Mouse (Mus musculus) MEL (cell line): ENCODE data around the gene Ifit3b. TPM values are rescaled to one million over a fixed set of nuclear protein-coding genes. Genes with fewer than 3 reads are reported as not detected.
"Not testable (repeated sequence)": the region's sequence is repeated elsewhere in the genome, so short reads cannot be mapped to it uniquely, and the experiment has no call there.

ENCODE experiments used
- DNase-seq: peaks from one replicate; pipeline ENCODE4 v3.0.0; 2011; ENCODE audit warnings: low read depth, low spot score
- H3K27ac ChIP-seq: 2 replicates; pipeline ENCODE4 v1.5.1; 2012; ENCODE audit warnings: low read depth, mild to moderate bottlenecking, control low read depth, low read length, moderate library complexity; ENCODE audit not compliant: control insufficient read depth
- H3K27me3 ChIP-seq, 2 experiments: fragments of 150-350 bp in 1 of 2; sonication (generic) in 1 of 2; 2 replicates each; pipeline ENCODE4 v1.6.1; 2012; ENCODE audit warnings: low read length in 2 of 2, mild to moderate bottlenecking in 2 of 2, improper control_type of control experiment in 1 of 2, moderate library complexity in 1 of 2; ENCODE audit not compliant: insufficient read depth in 2 of 2, control insufficient read depth in 1 of 2
- H3K36me3 ChIP-seq, 2 experiments: 2 replicates each; pipeline ENCODE4 v1.6.1; 2012 to 2014; ENCODE audit warnings: low read length in 2 of 2, improper control_type of control experiment in 1 of 2, inconsistent platforms in 1 of 2, mild to moderate bottlenecking in 1 of 2; ENCODE audit not compliant: insufficient read depth in 2 of 2, control insufficient read depth in 1 of 2
- H3K4me1 ChIP-seq, 2 experiments: fragments of 150-350 bp in 1 of 2; sonication (generic) in 1 of 2; 2 replicates each; pipeline ENCODE4 v1.6.1; 2012; ENCODE audit warnings: low read length in 2 of 2, improper control_type of control experiment in 1 of 2, mild to moderate bottlenecking in 1 of 2; ENCODE audit not compliant: insufficient read depth in 2 of 2, control insufficient read depth in 1 of 2
- H3K4me3 ChIP-seq, 2 experiments: fragments of 150-350 bp in 1 of 2; sonication (generic) in 1 of 2; 2 replicates each; pipeline ENCODE4 v1.5.1; 2012; ENCODE audit warnings: low read depth in 2 of 2, low read length in 2 of 2, mild to moderate bottlenecking in 2 of 2, moderate library complexity in 2 of 2, control low read depth in 1 of 2, improper control_type of control experiment in 1 of 2; ENCODE audit not compliant: control insufficient read depth in 1 of 2, insufficient read depth in 1 of 2
- H3K79me2 ChIP-seq: 2 replicates; pipeline ENCODE4 v1.6.1; 2012; ENCODE audit warnings: mild to moderate bottlenecking, low read length, moderate library complexity; ENCODE audit not compliant: control insufficient read depth, poor library complexity, insufficient read depth
- H3K9ac ChIP-seq: 2 replicates; pipeline ENCODE4 v1.6.1; 2012; ENCODE audit warnings: low read depth, mild to moderate bottlenecking, control low read depth, low read length, moderate library complexity; ENCODE audit not compliant: control insufficient read depth, poor library complexity, severe bottlenecking
- H3K9me3 ChIP-seq: fragments of 150-350 bp; sonication (generic); replicated peaks from 2 replicates; pipeline ENCODE4 v1.6.1; 2012; ENCODE audit warnings: mild to moderate bottlenecking, low read length, improper control_type of control experiment, moderate library complexity; ENCODE audit not compliant: insufficient read depth
- BHLHE40 ChIP-seq: IDR thresholded peaks from 2 replicates; pipeline ENCODE4 v1.6.1; 2012; ENCODE audit warnings: low read depth, mild to moderate bottlenecking, inconsistent platforms, low read length, improper control_type of control experiment, borderline replicate concordance
- CTCF ChIP-seq, 3 experiments: IDR thresholded peaks in 2 of 3; conservative IDR thresholded peaks in 1 of 3; 2 replicates each; pipeline ENCODE4 v1.5.1; 2011 to 2012; ENCODE audit warnings: low read length in 3 of 3, low read depth in 2 of 3, mild to moderate bottlenecking in 2 of 3, improper control_type of control experiment in 1 of 3, inconsistent platforms in 1 of 3, mixed read lengths in 1 of 3, moderate library complexity in 1 of 3; ENCODE audit not compliant: control insufficient read depth in 1 of 3, insufficient read depth in 1 of 3, poor library complexity in 1 of 3, severe bottlenecking in 1 of 3
- ELF1 ChIP-seq: IDR thresholded peaks from 2 replicates; pipeline ENCODE4 v1.6.1; 2014; ENCODE audit warnings: low read depth, mild to moderate bottlenecking, inconsistent platforms, low read length, improper control_type of control experiment, moderate library complexity
- EP300 ChIP-seq, 2 experiments: IDR thresholded peaks; 2 replicates each; pipeline ENCODE4 v1.6.1; 2011; ENCODE audit warnings: improper control_type of control experiment in 2 of 2, low read length in 2 of 2, low read depth in 1 of 2, mild to moderate bottlenecking in 1 of 2
- ETS1 ChIP-seq: IDR thresholded peaks from 2 replicates; pipeline ENCODE4 v1.6.1; 2012; ENCODE audit warnings: low read depth, mild to moderate bottlenecking, inconsistent platforms, low read length, improper control_type of control experiment, moderate library complexity
- KAT2A ChIP-seq: conservative IDR thresholded peaks from 2 replicates; pipeline ENCODE4 v1.6.1; 2012; ENCODE audit warnings: low read depth, low read length, improper control_type of control experiment, inconsistent platforms
- MEF2A ChIP-seq: IDR thresholded peaks from 2 replicates; pipeline ENCODE4 v1.6.1; 2014; ENCODE audit warnings: low read depth, mild to moderate bottlenecking, inconsistent platforms, low read length, improper control_type of control experiment; ENCODE audit not compliant: poor library complexity, insufficient replicate concordance, severe bottlenecking; ENCODE audit errors: extremely low read depth
- POLR2A ChIP-seq, 2 experiments: IDR thresholded peaks; 2 replicates each; pipeline ENCODE4 v1.6.1; 2011 to 2012; ENCODE audit warnings: low read length in 2 of 2, mild to moderate bottlenecking in 2 of 2, control low read depth in 1 of 2, improper control_type of control experiment in 1 of 2, low read depth in 1 of 2, moderate library complexity in 1 of 2; ENCODE audit not compliant: control insufficient read depth in 1 of 2, insufficient read depth in 1 of 2, poor library complexity in 1 of 2
- TCF12 ChIP-seq: IDR thresholded peaks from 2 replicates; pipeline ENCODE4 v1.6.1; 2014; ENCODE audit warnings: low read depth, mild to moderate bottlenecking, inconsistent platforms, low read length, improper control_type of control experiment, moderate library complexity
- USF2 ChIP-seq, 2 experiments: IDR thresholded peaks; 2 replicates each; pipeline ENCODE4 v1.6.1; 2011 to 2012; ENCODE audit warnings: improper control_type of control experiment in 2 of 2, low read length in 2 of 2, borderline replicate concordance in 1 of 2, inconsistent platforms in 1 of 2, low read depth in 1 of 2, mild to moderate bottlenecking in 1 of 2; ENCODE audit not compliant: insufficient read depth in 1 of 2
- ZMIZ1 ChIP-seq: IDR thresholded peaks from 2 replicates; pipeline ENCODE4 v1.6.1; 2012; ENCODE audit warnings: low read depth, mild to moderate bottlenecking, inconsistent platforms, low read length, improper control_type of control experiment, moderate library complexity
- polyA plus RNA-seq, 2 experiments: library from polyadenylated mRNA; stranded (reverse) in 1 of 2; unstranded in 1 of 2; fragments of >175 nt in 1 of 2; fragments of >200 nt in 1 of 2; gene quantifications; 2 replicates each; pipeline versions ENCODE4 v1.2.1 to v1.2.4; 2012; ENCODE audit warnings: low replicate concordance in 2 of 2, low read depth in 1 of 2; ENCODE audit not compliant: insufficient read length in 2 of 2, insufficient read depth in 1 of 2, missing spikeins in 1 of 2
- total RNA-seq: library from RNA; depleted of rRNA; stranded (reverse); fragments of 300-350 nt; gene quantifications from 2 replicates; pipeline ENCODE4 v1.2.3, GENCODE M21; 2012

The Ifit3b gene
- total and polyA plus RNA-seq, 3 experiments, result not detected

GRCm38 (mm10) chr19:34577121-34577520, 30.6 kb upstream of the Ifit3b start:
- no peak for DNase-seq
- Histone ChIP-seq H3K4me1 (no peaks in the 10 kb centered on the region), H3K27ac (no peak overlapping the region), H3K9ac (no peak overlapping the region), H3K4me3 (no peak overlapping the region), H3K9me3 (no peaks in the 10 kb centered on the region)
- TF ChIP-seq ELF1, result no peak
- TF ChIP-seq TCF12, result no peak
- no peak for TF ChIP-seq MEF2A
- no peak for TF ChIP-seq BHLHE40
- TF ChIP-seq POLR2A (IDR thresholded peaks at IDR 0.05; ENCODE audit: control insufficient read depth in 1 of 2, insufficient read depth in 1 of 2, low read depth in 1 of 2, low read length in 2 of 2, poor library complexity in 1 of 2), result no peak
- no peak for TF ChIP-seq KAT2A
- no peak for TF ChIP-seq CTCF (IDR thresholded peaks at IDR 0.05 in 2 of 3, conservative IDR thresholded peaks at IDR 0.05 in 1 of 3; ENCODE audit: control insufficient read depth in 1 of 3, insufficient read depth in 1 of 3, low read depth in 2 of 3, low read length in 3 of 3, poor library complexity in 1 of 3, severe bottlenecking in 1 of 3)
- no peak for TF ChIP-seq EP300 (IDR thresholded peaks at IDR 0.05; ENCODE audit: low read depth in 1 of 2, low read length in 2 of 2)
- no peak for TF ChIP-seq ZMIZ1
- no peak for TF ChIP-seq ETS1
- TF ChIP-seq USF2 (IDR thresholded peaks at IDR 0.05; ENCODE audit: borderline replicate concordance in 1 of 2, insufficient read depth in 1 of 2, low read depth in 1 of 2, low read length in 2 of 2), result no peak
- TF ChIP-seq, all 39 proteins: peak for 0
- no peaks in the 10 kb centered on the region for H3K36me3 ChIP-seq
- H3K79me2 ChIP-seq, result no peaks in the 10 kb centered on the region
- H3K27me3 ChIP-seq, result peaks cover 1% of the 10 kb centered on the region in 2 experiments; a peak in 2 of 4 replicates

GRCm38 (mm10) chr19:34582696-34583095, 25.1 kb upstream of the Ifit3b start:
- H3K79me2 ChIP-seq, DNase-seq, H3K27me3 ChIP-seq, H3K9me3 ChIP-seq, H3K4me1 ChIP-seq, H3K27ac ChIP-seq, H3K9ac ChIP-seq, H3K4me3 ChIP-seq, H3K36me3 ChIP-seq: not testable (repeated sequence)

- H3K4me3 ChIP-seq, H3K4me1 ChIP-seq, H3K9ac ChIP-seq, H3K36me3 ChIP-seq, H3K79me2 ChIP-seq, H3K27me3 ChIP-seq, H3K9me3 ChIP-seq, H3K27ac ChIP-seq, DNase-seq: not testable (repeated sequence)
Measured at GRCm38 (mm10) chr19:34583126-34583766, 24.5 kb upstream of the Ifit3b start, which contains the start of gene Ifit3. Gene Ifit3, plus strand, starts transcription at chr19:34583531.
